Mouse (Mus musculus): ENCODE results near the gene Pimreg.

The Pimreg gene

DNA sequence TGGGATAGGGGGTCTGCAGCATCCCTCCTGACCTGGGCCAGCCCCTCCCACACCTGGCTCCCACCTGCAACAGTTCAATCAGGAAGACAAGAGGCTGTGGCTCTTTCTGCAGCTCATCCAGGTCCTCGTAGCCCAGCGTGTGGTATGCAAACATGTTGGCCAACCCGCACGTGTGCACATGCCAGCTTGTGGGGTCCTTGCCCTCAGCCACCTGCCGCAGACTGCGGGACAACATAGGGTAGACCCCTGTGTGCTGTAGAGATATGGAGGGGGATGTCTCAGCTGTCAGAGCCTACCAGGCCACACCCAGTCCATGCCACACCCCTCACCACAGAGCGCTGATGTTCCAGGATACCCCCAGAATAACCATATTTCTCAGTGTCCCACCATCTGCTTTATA is 10.5 kb upstream of the Pimreg start:
- no peak for DNase-seq

GRCm38 (mm10) chr11:72032091-72032490 is 9.7 kb upstream of the Pimreg start:
- no peak for DNase-seq

GRCm38 (mm10) chr11:72032589-72032988 is 9.2 kb upstream of the Pimreg start:
- DNase-seq = no peak

DNA sequence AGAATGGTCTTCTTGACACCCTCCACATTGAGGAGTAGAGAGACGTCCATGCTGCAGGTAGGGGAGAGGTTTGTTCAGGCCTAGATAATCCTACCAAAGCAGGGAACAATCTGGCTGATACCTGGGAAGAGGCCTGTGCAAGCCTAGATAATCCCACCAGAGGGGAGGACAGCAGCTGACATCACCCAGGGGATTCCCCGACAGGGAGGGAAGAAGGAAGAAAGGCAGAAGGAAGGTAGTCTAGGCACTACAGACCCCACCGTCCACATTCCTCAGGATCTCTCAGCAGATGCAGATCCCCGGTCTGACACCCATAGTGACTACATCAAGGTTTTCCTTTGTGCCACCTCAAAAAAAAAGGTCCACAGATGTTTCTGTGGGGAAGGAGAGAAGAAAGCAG is 4.4 kb upstream of the Pimreg start, which contains the start of gene Aipl1:
Gene Aipl1 (minus strand): TSS at position 101 of the 400 bp plus-strand sequence.
- DNase-seq = no peak

- DNase-seq = peak; percentile 31 to 42
Observed at GRCm38 (mm10) chr11:72037996-72038395, 3.8 kb upstream of the Pimreg start.

DNA sequence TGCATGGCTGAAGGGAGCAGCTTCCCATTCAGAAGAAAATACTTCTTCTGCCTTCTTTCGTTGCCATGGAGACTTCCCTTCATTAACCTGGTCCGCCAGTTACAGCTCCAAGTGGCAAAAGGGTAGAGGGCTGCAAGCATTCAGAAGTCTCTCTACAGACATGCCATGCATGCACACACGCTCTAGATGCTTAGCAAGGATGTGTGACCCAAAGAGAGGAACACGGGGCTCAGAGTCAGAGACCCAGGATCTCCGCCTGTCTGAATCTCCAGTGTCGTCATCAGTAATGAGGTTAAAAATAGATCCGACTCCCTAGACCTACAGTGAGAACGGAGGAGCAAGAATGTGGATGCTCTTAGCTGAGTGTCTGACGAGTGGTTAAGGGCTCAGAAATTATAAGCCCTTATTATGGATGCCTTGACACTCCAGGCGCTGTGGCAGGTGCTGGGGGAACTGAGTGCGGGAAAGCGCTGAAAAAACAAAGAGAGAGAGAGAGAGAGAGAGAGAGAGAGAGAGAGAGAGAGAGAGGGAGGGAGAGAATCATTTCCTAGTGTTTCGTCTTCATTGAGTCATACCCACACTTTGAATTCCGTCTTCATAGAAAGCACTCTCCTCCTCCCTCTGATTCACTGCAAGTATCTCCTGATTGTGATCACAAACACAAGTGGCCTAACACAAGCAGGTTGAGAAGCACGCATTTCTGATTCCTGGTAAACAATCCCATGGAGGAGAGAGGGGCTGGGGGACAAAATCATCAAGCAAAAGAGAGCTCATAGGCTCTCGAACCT is 2.0 kb upstream of the Pimreg start:
- DNase-seq = no peak

DNA sequence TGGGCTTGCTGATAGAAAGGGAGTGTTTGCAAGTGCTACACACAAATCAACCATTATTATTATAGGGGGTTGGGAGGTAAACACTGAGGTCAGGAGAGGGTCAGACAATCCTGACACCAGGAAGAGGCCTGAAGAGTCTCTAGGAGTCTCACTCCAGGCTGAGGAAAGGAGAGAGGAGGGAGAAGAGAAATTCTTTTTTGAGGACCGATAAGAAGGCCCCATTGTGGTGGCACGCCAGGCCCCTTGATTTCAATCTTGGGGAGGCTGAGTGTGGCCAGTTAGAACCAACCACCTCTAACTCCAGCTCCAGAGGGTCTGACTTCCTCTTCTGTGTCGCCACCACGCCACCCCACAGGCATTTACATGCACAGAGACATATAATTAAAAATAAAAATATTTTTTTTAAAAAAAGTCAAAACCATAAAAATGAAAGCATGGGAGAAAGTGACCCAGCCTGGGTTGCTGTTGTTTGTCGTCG is 503 bp upstream of the Pimreg start:
- no peak for DNase-seq

DNA sequence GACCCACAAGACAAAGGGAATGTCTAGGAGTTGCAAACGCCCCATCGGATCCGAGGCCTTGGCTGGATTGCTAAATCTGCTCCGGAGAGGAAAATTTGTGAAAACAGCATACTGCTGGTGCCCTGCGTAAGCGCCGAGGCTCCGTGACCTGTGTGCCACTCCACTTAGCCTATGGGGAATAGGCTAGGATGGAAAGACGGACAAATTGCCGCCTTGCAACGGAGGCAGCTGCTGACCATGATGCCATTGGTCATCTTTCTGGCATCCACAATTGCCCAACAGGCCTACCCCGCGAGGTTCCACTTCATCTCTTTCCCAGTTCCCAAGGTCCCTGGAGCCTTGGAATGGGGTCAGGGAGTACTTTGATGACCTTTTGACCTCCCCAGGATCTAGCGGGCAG is 799 bp downstream of the Pimreg start:
- no peak for DNase-seq

DNA sequence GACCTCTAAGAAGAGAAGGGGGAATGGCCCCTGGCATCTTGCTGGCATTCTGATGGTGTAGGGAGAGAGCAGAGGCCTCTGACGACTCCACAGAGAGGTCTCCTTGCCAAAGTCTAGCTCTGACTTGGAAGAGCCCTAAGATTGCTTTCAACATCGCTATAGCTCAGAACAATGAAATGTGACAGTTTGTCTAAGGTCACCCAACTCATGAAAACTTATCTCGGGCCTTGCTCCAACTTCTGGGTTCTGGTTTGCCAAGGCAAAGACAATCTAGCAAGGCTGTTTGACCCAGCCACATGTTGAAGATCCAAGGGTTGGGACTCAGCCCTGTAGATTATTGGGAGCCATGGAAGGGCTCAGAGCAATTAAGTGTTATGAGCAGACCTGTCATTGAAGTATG is 2.4 kb downstream of the Pimreg start:
- no peak for DNase-seq

DNA sequence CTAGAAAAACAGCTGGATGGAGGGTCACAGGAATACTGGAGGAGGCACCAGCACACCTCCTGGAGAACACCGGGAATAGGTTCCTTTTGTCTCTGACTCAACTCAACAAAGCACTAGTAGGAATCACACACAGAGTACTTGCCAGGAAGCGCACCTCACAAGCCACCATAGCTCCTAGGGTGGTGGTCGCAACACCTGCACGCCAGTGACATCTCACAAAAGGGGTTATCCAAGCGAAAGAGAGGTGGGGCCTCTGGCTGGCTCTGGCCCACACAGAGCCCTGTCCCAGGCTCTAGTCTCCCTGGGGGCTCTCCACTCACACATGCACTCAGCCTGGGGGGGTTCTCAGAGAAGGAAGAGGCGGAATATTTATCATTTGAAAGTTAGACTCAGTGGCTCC is 6.9 kb downstream of the Pimreg start:
- DNase-seq = no peak

DNA sequence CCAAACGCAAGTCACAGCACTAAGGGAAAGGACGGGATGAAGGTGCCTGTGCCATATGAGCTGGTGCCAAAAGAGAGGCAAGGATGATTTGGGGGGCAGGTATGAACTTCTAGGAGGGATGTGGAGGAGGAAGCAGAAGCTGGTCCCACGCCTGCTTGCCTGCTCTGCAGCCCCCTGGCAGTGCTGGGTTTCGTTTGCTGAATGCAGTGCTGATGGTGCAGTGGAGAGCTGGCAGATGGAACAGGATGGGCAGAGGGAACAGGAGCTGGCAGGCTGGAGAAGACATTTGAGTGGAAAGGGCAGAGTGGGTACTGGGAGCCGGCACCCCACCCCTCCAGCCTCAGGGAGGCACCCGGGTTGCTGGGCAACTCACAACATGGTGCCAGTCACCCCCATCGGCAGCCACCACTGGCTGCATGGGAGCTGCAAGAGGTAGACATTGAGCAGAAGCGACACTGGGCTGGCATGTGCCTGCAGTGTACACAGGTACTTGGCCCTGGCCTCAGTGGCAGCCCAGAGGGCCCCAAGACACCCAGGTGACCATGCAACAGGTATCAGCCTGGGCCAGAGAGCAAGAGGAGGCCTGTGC is 7.4 kb downstream of the Pimreg start:
- no peak for DNase-seq

DNA sequence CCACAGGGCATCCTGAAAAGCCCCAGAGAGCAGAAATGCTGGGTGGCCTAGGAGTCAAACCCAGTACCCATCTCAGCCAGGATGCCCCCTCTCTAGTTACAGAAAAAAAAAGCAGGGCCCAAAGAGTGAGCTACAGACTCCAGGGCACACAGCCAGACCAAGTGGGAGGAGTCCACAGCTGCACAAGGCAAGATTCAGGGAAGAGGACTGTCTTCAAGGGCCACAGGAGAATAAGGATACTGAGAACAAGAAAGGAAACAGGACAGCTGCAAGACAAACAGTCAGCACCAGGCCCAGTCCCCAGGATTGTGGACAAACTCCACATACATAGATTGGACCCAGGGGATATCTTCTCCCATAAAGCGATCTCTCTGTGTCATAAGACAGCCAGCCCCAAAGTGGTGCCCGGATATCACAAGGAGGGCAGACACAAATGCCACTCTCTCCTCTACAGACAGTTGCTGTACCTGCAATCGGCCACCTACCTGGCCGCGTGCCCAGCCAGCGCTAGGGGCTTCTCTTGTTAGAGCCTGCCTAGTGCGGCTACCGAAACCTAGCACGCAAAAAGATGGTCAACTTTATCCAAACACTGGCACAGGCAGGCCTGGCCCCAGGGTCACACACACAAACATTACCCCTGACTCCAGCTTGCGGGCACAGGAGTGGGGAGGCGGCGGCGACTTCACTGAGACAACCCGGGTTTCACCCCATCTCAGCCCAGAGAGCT is 8.5 kb downstream of the Pimreg start:
- DNase-seq = no peak

DNA sequence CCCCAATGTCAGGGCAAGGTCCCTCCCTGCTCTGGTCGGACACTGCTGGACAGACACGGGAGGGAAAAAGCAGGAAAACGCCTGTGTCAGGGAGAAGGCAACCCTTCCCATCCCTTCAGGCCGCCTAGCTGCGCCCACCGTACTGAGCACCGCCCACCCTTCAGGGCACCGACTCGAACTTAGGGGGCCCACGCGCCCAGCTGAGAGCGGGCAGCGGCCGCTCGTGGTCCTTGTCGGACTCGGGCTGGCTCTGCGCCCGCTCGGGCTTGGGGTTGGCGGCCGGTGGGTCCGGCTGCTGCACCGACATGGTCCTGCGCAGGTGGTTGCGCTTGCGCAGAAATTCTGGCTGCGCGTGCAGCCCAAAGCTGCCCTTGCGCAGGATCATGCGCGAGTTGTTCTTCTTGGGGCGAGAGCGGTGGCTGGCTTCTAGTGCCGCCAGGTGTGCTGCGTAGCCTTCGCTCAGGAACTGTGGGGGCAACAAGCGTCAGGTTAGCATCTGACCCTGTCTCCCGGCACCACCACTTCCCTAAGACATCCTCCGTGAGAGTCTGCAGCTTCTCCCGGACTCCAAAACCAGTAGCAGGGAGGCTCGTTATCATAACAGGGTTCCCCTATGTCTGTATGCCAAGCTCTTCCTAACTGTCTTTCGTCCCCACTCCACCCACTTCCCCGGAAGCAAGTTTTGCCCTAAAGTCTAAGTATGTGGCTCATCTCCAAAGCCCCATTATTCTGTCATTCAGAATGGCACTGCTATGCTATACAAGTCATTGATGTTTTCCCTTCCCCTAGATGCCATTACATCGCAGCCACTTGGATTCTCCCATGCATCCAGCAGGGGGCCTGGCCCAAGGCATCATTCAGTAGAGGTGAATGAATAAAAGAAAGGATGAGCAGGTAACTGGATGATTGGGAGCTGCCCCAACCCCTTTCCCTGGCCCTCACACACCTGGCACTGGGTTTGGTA is 9.3 kb downstream of the Pimreg start:
- no peak for DNase-seq

DNA sequence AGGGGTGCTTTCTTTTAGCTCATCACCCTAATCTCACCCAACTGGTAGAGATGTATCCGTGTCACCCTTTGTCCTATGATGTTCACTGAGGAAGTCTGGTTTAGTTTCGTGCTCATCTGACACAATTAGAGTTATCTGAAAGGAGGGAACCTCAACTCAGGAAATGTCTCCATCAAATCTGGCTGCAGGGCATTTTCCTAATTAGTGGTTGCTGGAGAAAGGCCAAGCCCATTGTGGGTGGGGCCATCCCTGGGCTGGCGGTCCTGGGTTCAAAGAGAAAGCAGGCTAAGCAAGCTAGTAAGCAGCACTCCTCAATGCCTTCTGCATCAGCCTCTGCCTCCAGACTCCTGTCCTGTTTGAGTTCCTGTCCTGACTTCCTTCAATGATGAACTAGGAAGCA is 10.4 kb downstream of the Pimreg start:
- DNase-seq = no peak

- peak; percentile 67 to 75 for DNase-seq
Observed at GRCm38 (mm10) chr11:72052636-72053035, 10.8 kb downstream of the Pimreg start.

- no peak for DNase-seq
Observed at GRCm38 (mm10) chr11:72055176-72055575, 13.3 kb downstream of the Pimreg start.

DNA sequence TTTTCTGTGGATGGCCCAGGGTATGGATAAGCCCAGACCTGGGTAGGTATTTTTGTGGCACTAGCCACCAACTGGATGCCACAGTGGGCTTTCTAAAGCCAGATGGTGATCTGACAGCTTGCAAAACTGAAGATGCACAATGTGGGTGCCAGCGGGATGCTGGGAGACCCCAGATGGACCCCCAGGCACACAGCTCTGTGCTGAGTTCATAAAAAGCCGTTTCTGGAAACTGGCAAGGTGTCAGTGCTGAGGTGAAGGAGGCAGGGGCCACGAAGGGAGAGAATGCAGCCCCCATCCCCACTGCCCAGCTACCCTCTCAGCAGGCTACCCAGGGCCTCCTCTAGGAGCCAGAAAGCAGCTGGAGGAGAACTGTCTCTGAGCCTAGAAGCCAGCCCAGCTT is 15.3 kb downstream of the Pimreg start:
- no peak for DNase-seq

GRCm38 (mm10) chr11:72060416-72060815 is 18.6 kb downstream of the Pimreg start:
- DNase-seq = no peak

DNA sequence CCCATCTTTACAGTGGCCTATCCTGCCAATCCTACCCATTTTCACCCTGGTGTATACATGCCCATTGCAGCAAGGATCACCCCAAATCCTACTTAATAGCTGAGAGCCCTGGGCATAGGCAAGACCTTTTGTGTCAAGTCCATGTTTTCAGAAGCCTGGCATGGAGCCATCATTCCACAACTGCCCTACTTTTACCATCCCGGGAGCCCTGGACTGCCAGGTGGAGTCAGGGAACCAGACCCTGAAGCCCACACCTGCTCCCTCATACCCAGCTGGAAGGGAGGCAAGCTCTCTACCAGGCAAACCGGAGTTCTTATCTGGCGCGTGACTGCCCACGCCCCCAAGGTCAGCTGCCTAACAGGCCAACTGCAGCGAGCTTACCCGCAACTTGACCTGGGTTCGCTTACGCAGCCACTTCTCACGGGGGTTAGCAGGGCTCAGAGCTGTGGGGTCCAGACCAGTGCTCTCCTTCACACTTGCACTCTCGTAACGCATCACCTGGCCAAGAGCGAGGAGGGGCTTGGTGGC is 19.3 kb downstream of the Pimreg start:
- DNase-seq = no peak

DNA sequence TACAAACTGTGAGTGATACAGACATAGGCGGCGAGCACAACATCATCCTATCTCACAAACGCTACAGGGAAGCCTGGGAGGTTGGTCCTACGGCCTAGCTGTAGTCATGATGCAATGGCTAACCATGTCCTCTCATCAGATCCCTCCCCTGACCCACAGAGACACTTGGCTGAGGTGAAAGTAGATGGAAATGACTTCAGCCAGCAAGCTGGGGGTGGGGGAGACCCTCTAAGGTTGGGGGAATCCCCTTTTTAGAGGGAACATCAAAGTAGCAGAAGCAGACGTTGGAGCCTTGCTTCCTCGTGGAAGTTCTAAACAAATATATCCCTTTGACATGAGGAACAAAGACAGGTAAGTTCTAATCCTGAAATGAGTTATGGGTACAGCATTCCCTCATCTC is 22.6 kb downstream of the Pimreg start:
- no peak for DNase-seq

DNA sequence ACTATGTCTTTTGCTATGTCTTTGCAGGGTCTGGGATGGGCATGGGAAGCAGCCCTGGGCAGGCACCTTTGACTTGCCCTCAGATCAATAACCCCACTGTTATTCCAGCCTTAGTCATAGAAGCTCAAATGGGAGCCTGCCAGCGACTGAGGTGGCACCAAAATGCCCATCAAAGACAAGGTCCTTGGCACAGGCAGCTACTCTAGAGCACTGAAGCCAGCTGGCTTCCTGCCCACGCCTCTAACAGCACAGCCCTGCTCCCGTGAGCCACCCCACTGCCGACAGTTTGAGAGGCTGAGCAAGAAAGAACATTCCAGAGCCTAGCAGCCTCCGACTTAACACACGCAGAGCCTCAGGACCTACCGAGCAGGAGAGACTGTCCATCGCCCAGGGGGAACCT is 23.3 kb downstream of the Pimreg start:
- DNase-seq = peak; percentile 64 to 72

DNA sequence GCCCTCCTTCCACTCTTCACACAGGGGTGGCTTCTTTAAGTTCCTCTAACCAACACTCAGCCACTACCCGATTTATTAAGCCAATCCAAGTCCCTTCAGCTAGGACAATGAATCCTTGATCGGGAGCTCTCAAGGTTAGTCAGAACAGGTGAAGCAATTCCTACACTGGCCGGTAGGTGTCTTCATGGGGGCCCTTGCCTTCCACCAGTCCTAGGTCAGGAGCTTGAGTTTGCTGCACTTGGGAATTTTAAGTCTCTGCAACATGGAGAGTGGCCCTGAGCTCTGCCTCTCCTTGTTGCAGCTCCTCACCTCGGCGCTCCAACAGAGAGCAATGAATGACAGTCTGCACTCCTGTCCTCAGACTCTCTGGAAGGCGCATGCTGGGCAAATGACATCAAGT is 24.5 kb downstream of the Pimreg start:
- peak; percentile 34 to 59 for DNase-seq

Data from lung, adult 18-20 months (tissue).